Mouse (Mus musculus): ENCODE measurements at regions not wholly inside any gene's neighbourhood (a gene's known extent, or its start where the extent isn't known, plus 50 kb on each side); places are given as distances from the start of the nearest gene placed in this dataset.

- H3K27ac ChIP-seq = no peak overlapping the region
- no peak for ATAC-seq (ENCODE audit: insufficient read depth, low FRiP score, low read depth)
- H3K9me3 ChIP-seq = no peaks in the 10 kb centered on the region
- H3K4me2 ChIP-seq = no peak overlapping the region
- no peak overlapping the region for H3K4me3 ChIP-seq (replicated peaks)
- no peak overlapping the region for H3K9ac ChIP-seq
- H3K4me1 ChIP-seq = no peaks in the 10 kb centered on the region
- WGBS = 44% methylated on average over 1 of the region's 1 CpGs
- H3K36me3 ChIP-seq = no peaks in the 10 kb centered on the region
- no peaks in the 10 kb centered on the region for H3K27me3 ChIP-seq (replicated peaks)
Observed at GRCm38 (mm10) chr16:78144146-78144545, 157.1 kb upstream of the Cxadr start.

- 40% methylated on average over 5 of the region's 5 CpGs for WGBS
- H3K4me2 ChIP-seq = no peak overlapping the region
- H3K4me3 ChIP-seq (replicated peaks) = no peak overlapping the region
- no peak overlapping the region for H3K9ac ChIP-seq
- no peaks in the 10 kb centered on the region for H3K9me3 ChIP-seq
- no peaks in the 10 kb centered on the region for H3K36me3 ChIP-seq
- no peak overlapping the region for H3K27ac ChIP-seq
- no peaks in the 10 kb centered on the region for H3K27me3 ChIP-seq (replicated peaks)
- ATAC-seq (ENCODE audit: insufficient read depth, low FRiP score, low read depth) = no peak
- H3K4me1 ChIP-seq = no peaks in the 10 kb centered on the region
Observed at GRCm38 (mm10) chr16:78135501-78135900, 165.8 kb upstream of the Cxadr start.

DNA sequence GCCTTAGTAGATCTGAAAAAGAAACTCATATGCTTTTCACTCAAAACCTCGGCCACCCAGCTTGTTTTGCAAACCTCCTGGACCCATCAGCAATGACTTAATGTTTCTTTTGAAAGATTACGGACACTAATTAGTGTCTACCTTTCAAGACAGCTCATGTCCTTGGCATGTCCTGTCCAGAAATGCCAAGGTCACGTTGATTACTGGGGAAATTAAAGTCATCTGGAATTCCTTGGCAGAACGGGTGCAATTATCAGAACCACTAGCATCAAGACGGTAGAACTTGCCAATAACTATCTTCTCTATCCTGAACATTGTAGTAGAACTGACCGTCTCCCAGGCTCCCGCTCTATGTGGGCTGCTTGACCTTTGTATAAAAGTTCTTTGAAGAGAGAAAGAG, 166.8 kb upstream of the Cxadr start:
- no peak overlapping the region for H3K4me2 ChIP-seq
- H3K27me3 ChIP-seq (replicated peaks) = no peaks in the 10 kb centered on the region
- H3K9me3 ChIP-seq = no peaks in the 10 kb centered on the region
- no peak for ATAC-seq (ENCODE audit: insufficient read depth, low FRiP score, low read depth)
- no peaks in the 10 kb centered on the region for H3K36me3 ChIP-seq
- H3K4me3 ChIP-seq (replicated peaks) = no peak overlapping the region
- no peak overlapping the region for H3K27ac ChIP-seq
- no peaks in the 10 kb centered on the region for H3K4me1 ChIP-seq
- H3K9ac ChIP-seq = no peak overlapping the region
- WGBS = 78% methylated on average over 7 of the region's 7 CpGs

GRCm38 (mm10) chr16:78121668-78122067, 179.6 kb upstream of the Cxadr start:
- Histone ChIP-seq H3K27ac (no peak overlapping the region), H3K36me3 (no peaks in the 10 kb centered on the region), H3K27me3 (replicated peaks) (no peaks in the 10 kb centered on the region), H3K4me2 (no peak overlapping the region), H3K9me3 (no peaks in the 10 kb centered on the region), H3K4me1 (no peaks in the 10 kb centered on the region), H3K9ac (no peak overlapping the region), H3K4me3 (replicated peaks) (no peak overlapping the region)
- no peak for ATAC-seq (ENCODE audit: insufficient read depth, low FRiP score, low read depth)
- 66% methylated on average over 1 of the region's 1 CpGs for WGBS

DNA sequence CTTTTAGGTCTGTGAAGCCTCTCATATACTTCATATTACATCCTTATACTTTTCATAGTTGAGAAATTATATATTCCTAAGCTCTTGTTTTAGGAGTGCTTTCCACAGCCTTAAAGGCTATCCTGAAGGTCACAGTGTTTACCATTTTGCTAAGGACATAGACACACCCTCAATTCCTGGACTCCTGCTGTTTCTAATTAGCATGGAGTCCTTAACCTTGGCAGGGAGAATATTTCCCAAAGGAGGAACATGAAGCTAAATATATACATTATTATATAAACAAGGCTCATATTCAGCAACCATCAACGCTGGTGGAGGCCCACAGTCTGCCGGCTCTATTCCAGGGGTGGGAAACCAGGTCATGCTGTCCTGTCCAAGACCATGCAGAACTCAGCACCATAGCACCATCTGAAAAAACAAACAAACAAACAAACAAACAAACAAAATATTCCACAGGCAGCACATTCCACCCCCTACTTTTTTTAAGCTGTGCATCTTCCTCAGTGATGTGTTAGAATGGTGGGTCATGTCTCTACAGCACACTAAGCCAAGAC, 180.9 kb upstream of the Cxadr start:
- no peak overlapping the region for H3K9ac ChIP-seq
- H3K27me3 ChIP-seq (replicated peaks) = no peaks in the 10 kb centered on the region
- H3K4me3 ChIP-seq (replicated peaks) = no peak overlapping the region
- no peak overlapping the region for H3K27ac ChIP-seq
- H3K4me1 ChIP-seq = no peaks in the 10 kb centered on the region
- H3K36me3 ChIP-seq = no peaks in the 10 kb centered on the region
- WGBS = 52% methylated on average over 2 of the region's 2 CpGs
- ATAC-seq (ENCODE audit: insufficient read depth, low FRiP score, low read depth) = no peak
- H3K4me2 ChIP-seq = no peak overlapping the region
- no peaks in the 10 kb centered on the region for H3K9me3 ChIP-seq

- no peak overlapping the region for H3K4me2 ChIP-seq
- no peak overlapping the region for H3K9ac ChIP-seq
- H3K9me3 ChIP-seq = no peaks in the 10 kb centered on the region
- no peak overlapping the region for H3K27ac ChIP-seq
- H3K36me3 ChIP-seq = no peaks in the 10 kb centered on the region
- no peaks in the 10 kb centered on the region for H3K27me3 ChIP-seq (replicated peaks)
- H3K4me1 ChIP-seq = no peaks in the 10 kb centered on the region
- ATAC-seq (ENCODE audit: insufficient read depth, low FRiP score, low read depth) = no peak
- H3K4me3 ChIP-seq (replicated peaks) = no peak overlapping the region
Observed at GRCm38 (mm10) chr16:78104246-78104645, 197.0 kb upstream of the Cxadr start.

- peak overlapping the region; percentile 68 for H3K27ac ChIP-seq
- ATAC-seq (ENCODE audit: insufficient read depth, low FRiP score, low read depth) = peak; percentile 53; the same call in 1 of the 2 replicates
- no peak overlapping the region for H3K9ac ChIP-seq
- no peaks in the 10 kb centered on the region for H3K4me1 ChIP-seq
- WGBS = 22% methylated on average over 14 of the region's 14 CpGs
- H3K9me3 ChIP-seq = no peaks in the 10 kb centered on the region
- H3K4me2 ChIP-seq = peak overlapping the region; percentile 46
- H3K27me3 ChIP-seq (replicated peaks) = no peaks in the 10 kb centered on the region
- H3K4me3 ChIP-seq (replicated peaks) = no peak overlapping the region
- no peaks in the 10 kb centered on the region for H3K36me3 ChIP-seq
Observed at GRCm38 (mm10) chr16:78101415-78102326, 199.6 kb upstream of the Cxadr start.

DNA sequence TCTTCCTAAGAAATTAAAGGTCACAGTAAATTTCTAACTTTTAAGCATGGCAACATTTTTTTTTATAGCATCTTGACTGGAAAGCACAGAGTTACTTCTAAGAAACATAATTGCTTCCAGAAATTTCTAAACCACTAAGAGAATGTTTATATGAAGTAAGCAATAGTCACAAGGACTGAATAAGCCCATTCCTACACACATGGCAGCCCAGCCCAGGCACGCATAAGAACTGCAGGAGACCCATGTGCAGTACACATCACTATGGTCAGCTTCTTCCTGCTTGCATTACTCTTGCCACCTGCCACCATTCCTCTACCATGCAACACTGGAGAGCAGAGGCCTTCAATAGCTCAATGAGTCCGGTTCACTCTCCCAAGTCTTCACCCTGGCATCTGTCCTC, 201.4 kb upstream of the Cxadr start:
- no peak for ATAC-seq (ENCODE audit: insufficient read depth, low FRiP score, low read depth)
- no peak overlapping the region for H3K9ac ChIP-seq
- H3K4me2 ChIP-seq = no peak overlapping the region
- H3K27me3 ChIP-seq (replicated peaks) = no peaks in the 10 kb centered on the region
- WGBS = 70% methylated on average over 2 of the region's 2 CpGs
- no peak overlapping the region for H3K27ac ChIP-seq
- H3K36me3 ChIP-seq = no peaks in the 10 kb centered on the region
- H3K4me3 ChIP-seq (replicated peaks) = no peak overlapping the region
- H3K9me3 ChIP-seq = no peaks in the 10 kb centered on the region
- no peaks in the 10 kb centered on the region for H3K4me1 ChIP-seq

GRCm38 (mm10) chr16:78099114-78099513, 202.2 kb upstream of the Cxadr start:
- Histone ChIP-seq H3K4me1 (no peaks in the 10 kb centered on the region), H3K9ac (no peak overlapping the region), H3K4me2 (no peak overlapping the region), H3K4me3 (replicated peaks) (no peak overlapping the region), H3K27ac (no peak overlapping the region), H3K9me3 (no peaks in the 10 kb centered on the region), H3K36me3 (no peaks in the 10 kb centered on the region), H3K27me3 (replicated peaks) (no peaks in the 10 kb centered on the region)
- ATAC-seq (ENCODE audit: insufficient read depth, low FRiP score, low read depth) = no peak
- WGBS = 70% methylated on average over 6 of the region's 6 CpGs

- no peaks in the 10 kb centered on the region for H3K36me3 ChIP-seq
- H3K4me2 ChIP-seq = no peak overlapping the region
- H3K27me3 ChIP-seq (replicated peaks) = no peaks in the 10 kb centered on the region
- no peak overlapping the region for H3K4me3 ChIP-seq (replicated peaks)
- 79% methylated on average over 6 of the region's 6 CpGs for WGBS
- no peaks in the 10 kb centered on the region for H3K4me1 ChIP-seq
- H3K9ac ChIP-seq = no peak overlapping the region
- H3K27ac ChIP-seq = no peak overlapping the region
- no peak for ATAC-seq (ENCODE audit: insufficient read depth, low FRiP score, low read depth)
- H3K9me3 ChIP-seq = no peaks in the 10 kb centered on the region
Observed at GRCm38 (mm10) chr16:78098555-78098954, 202.7 kb upstream of the Cxadr start.

DNA sequence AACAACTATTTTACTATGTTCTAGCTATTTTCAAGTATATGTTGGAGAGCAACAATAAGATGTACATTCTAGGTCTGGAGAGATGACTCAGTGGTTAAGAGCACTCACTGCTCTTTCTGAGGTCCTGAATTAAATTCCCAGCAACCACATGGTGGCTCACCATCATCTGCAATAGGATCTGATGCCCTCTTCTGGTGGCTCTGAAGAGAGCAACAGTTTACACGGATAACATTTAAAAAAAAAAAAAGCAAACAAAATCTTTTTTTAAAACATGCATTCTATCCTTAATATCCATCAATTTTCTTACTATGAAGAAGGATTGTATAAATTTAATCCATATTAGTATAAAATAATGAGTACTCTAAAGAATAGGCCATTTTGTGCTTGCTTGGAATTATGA, 204.7 kb upstream of the Cxadr start:
- WGBS = 60% methylated on average over 1 of the region's 1 CpGs
- no peak for ATAC-seq (ENCODE audit: insufficient read depth, low FRiP score, low read depth)

GRCm38 (mm10) chr16:78090155-78090554, 211.1 kb upstream of the Cxadr start:
- no peaks in the 10 kb centered on the region for H3K27me3 ChIP-seq (replicated peaks)
- ATAC-seq (ENCODE audit: insufficient read depth, low FRiP score, low read depth) = no peak

More for the DNA sequence above, 204.7 kb upstream of the Cxadr start:
- H3K4me3 ChIP-seq (replicated peaks) = no peak overlapping the region
- no peak overlapping the region for H3K4me2 ChIP-seq
- H3K36me3 ChIP-seq = no peaks in the 10 kb centered on the region
- no peak overlapping the region for H3K27ac ChIP-seq
- no peaks in the 10 kb centered on the region for H3K4me1 ChIP-seq
- H3K9ac ChIP-seq = no peak overlapping the region
- H3K9me3 ChIP-seq = no peaks in the 10 kb centered on the region
- no peaks in the 10 kb centered on the region for H3K27me3 ChIP-seq (replicated peaks)

More at GRCm38 (mm10) chr16:78090155-78090554, 211.1 kb upstream of the Cxadr start:
- H3K9ac ChIP-seq = no peak overlapping the region
- H3K4me3 ChIP-seq (replicated peaks) = no peak overlapping the region
- H3K4me1 ChIP-seq = no peaks in the 10 kb centered on the region
- H3K36me3 ChIP-seq = no peaks in the 10 kb centered on the region
- no peaks in the 10 kb centered on the region for H3K9me3 ChIP-seq
- WGBS = 71% methylated on average over 3 of the region's 3 CpGs
- no peak overlapping the region for H3K4me2 ChIP-seq
- H3K27ac ChIP-seq = no peak overlapping the region
